Mouse (Mus musculus) midbrain, postnatal 0 days (tissue): ENCODE measurements around the gene Fam78a. TPM values are rescaled to one million over a fixed set of nuclear protein-coding genes. Genes with fewer than 3 reads are reported as not detected.

Experiments
- ATAC-seq: fragments of 200-750 bp; cut with Nextera tagmentation; 2 replicates; pipeline ENCODE4 v1.8.0; 2017; ENCODE audit warnings: moderate number of reproducible peaks, mild to moderate bottlenecking, moderate TSS enrichment, moderate library complexity; ENCODE audit not compliant: low FRiP score
- DNase-seq: peaks from one replicate; pipeline ENCODE4 v3.0.0-alpha.2; 2015; ENCODE audit warnings: low spot score
- H3K27ac ChIP-seq: fragments of 300-500 bp; sonication (generic); 2 replicates; pipeline ENCODE4 v1.5.1; 2014; ENCODE audit warnings: low read depth, mild to moderate bottlenecking, low read length, mixed read lengths
- H3K27me3 ChIP-seq: fragments of 300-500 bp; sonication (generic); 2 replicates; pipeline ENCODE4 v1.6.1; 2014; ENCODE audit warnings: low read length, control low read depth, mixed read lengths; ENCODE audit not compliant: insufficient read depth
- H3K36me3 ChIP-seq: fragments of 300-500 bp; sonication (generic); 2 replicates; pipeline ENCODE4 v1.6.1; 2014; ENCODE audit warnings: low read length, control low read depth, mixed read lengths; ENCODE audit not compliant: insufficient read depth
- H3K4me1 ChIP-seq: fragments of 300-500 bp; sonication (generic); 2 replicates; pipeline ENCODE4 v1.6.1; 2014; ENCODE audit warnings: mild to moderate bottlenecking, control low read depth, antibody characterized with exemption, low read length, mixed read lengths; ENCODE audit not compliant: insufficient read depth
- H3K4me2 ChIP-seq: fragments of 300-500 bp; sonication (generic); 2 replicates; pipeline ENCODE4 v1.6.1; 2014; ENCODE audit warnings: low read depth, mild to moderate bottlenecking, low read length, mixed read lengths; ENCODE audit not compliant: poor library complexity, severe bottlenecking
- H3K4me3 ChIP-seq: fragments of 300-500 bp; sonication (generic); 2 replicates; pipeline ENCODE4 v1.5.1; 2014; ENCODE audit warnings: low read depth, mild to moderate bottlenecking, low read length, moderate library complexity
- H3K9ac ChIP-seq: fragments of 300-500 bp; sonication (generic); replicated peaks from 2 replicates; pipeline ENCODE4 v1.6.1; 2014; ENCODE audit warnings: mild to moderate bottlenecking, low read length, moderate library complexity, mixed read lengths; ENCODE audit not compliant: poor library complexity, severe bottlenecking
- H3K9me3 ChIP-seq: fragments of 300-500 bp; sonication (generic); 2 replicates; pipeline ENCODE4 v1.6.1; 2016; ENCODE audit warnings: low read length, control low read depth
- CTCF ChIP-seq: IDR thresholded peaks from 2 replicates; pipeline ENCODE4 v1.5.1; 2016; ENCODE audit warnings: antibody characterized with exemption, mild to moderate bottlenecking
- WGBS: fragments of 180-500 bp; shearing (Covaris S2); extraction: QIAGEN DNeasy Blood & Tissue Kit; methylation state at CpG from one replicate; pipeline ENCODE4 v1.1.7; 2014; 5-methylcytosine and 5-hydroxymethylcytosine counted together
- polyA plus RNA-seq: library from polyadenylated mRNA; unstranded; fragments of >200 nt; fragmentation: Nextera tagmentation; extraction: Ambion mirVana; gene quantifications from 2 replicates; pipeline ENCODE4 v1.2.1, GENCODE M21; 2015
- total RNA-seq: library from RNA; depleted of rRNA; stranded (reverse); fragments of >200 nt; gene quantifications from 2 replicates; pipeline ENCODE4 v1.2.3, GENCODE M21; 2014

The Fam78a gene
- total and polyA plus RNA-seq, 2 experiments from 2014 or later = 0.35 to 0.77 TPM

- no peak for TF ChIP-seq CTCF
- ATAC-seq (no peak), DNase-seq (no peak)
- no peak overlapping the region for H3K9ac ChIP-seq
- no peak overlapping the region for H3K4me3 ChIP-seq
- WGBS = 92% methylated on average over 15 of the region's 15 CpGs
- H3K4me2 ChIP-seq = no peak overlapping the region
- H3K27ac ChIP-seq = no peak overlapping the region
- H3K36me3 ChIP-seq = no peaks in the 10 kb centered on the region
- no peaks in the 10 kb centered on the region for H3K27me3 ChIP-seq
- no peaks in the 10 kb centered on the region for H3K4me1 ChIP-seq
- H3K9me3 ChIP-seq = no peaks in the 10 kb centered on the region
Measured at GRCm38 (mm10) chr2:32062626-32063410, 21.8 kb downstream of the Fam78a start.

- no peak for ATAC-seq
- no peaks in the 10 kb centered on the region for H3K9me3 ChIP-seq
- no peak for DNase-seq
- H3K27me3 ChIP-seq = no peaks in the 10 kb centered on the region
- no peaks in the 10 kb centered on the region for H3K36me3 ChIP-seq
- no peaks in the 10 kb centered on the region for H3K4me1 ChIP-seq
- no peak overlapping the region for H3K27ac ChIP-seq
- TF ChIP-seq CTCF = no peak
- no peak overlapping the region for H3K4me3 ChIP-seq
- H3K9ac ChIP-seq = no peak overlapping the region
- 77% methylated on average over 12 of the region's 12 CpGs for WGBS
- no peak overlapping the region for H3K4me2 ChIP-seq
Measured at GRCm38 (mm10) chr2:32061722-32062505, 22.7 kb downstream of the Fam78a start.

- no peak overlapping the region for H3K9ac ChIP-seq
- H3K4me3 ChIP-seq = no peak overlapping the region
- DNase-seq (no peak), ATAC-seq (no peak)
- WGBS = 72% methylated on average over 2 of the region's 2 CpGs
- no peak overlapping the region for H3K4me2 ChIP-seq
- H3K4me1 ChIP-seq = no peaks in the 10 kb centered on the region
- H3K27ac ChIP-seq = no peak overlapping the region
- H3K36me3 ChIP-seq = no peaks in the 10 kb centered on the region
- H3K27me3 ChIP-seq = no peaks in the 10 kb centered on the region
- no peaks in the 10 kb centered on the region for H3K9me3 ChIP-seq
- no peak for TF ChIP-seq CTCF
Measured at GRCm38 (mm10) chr2:32061189-32061588, 23.5 kb downstream of the Fam78a start.

GRCm38 (mm10) chr2:32060228-32060805 is 24.3 kb downstream of the Fam78a start:
- Histone ChIP-seq H3K4me3 (no peak overlapping the region), H3K27me3 (no peaks in the 10 kb centered on the region), H3K4me1 (no peaks in the 10 kb centered on the region), H3K36me3 (no peaks in the 10 kb centered on the region), H3K9ac (no peak overlapping the region), H3K27ac (no peak overlapping the region), H3K4me2 (no peak overlapping the region), H3K9me3 (no peaks in the 10 kb centered on the region)
- WGBS = 61% methylated on average over 6 of the region's 6 CpGs
- no peak for TF ChIP-seq CTCF
- no peak for ATAC-seq
- DNase-seq = no peak

- 78% methylated on average over 6 of the region's 6 CpGs for WGBS
- no peak overlapping the region for H3K27ac ChIP-seq
- no peak overlapping the region for H3K4me2 ChIP-seq
- no peaks in the 10 kb centered on the region for H3K4me1 ChIP-seq
- H3K36me3 ChIP-seq = no peaks in the 10 kb centered on the region
- ATAC-seq = no peak
- no peak for TF ChIP-seq CTCF
- H3K4me3 ChIP-seq = no peak overlapping the region
- no peak for DNase-seq
- no peak overlapping the region for H3K9ac ChIP-seq
- H3K27me3 ChIP-seq = no peaks in the 10 kb centered on the region
- no peaks in the 10 kb centered on the region for H3K9me3 ChIP-seq
Measured at GRCm38 (mm10) chr2:32059613-32060012, 25.0 kb downstream of the Fam78a start.

GRCm38 (mm10) chr2:32058716-32059115 is 25.9 kb downstream of the Fam78a start:
- no peak for DNase-seq
- WGBS = 44% methylated on average over 5 of the region's 5 CpGs

More at GRCm38 (mm10) chr2:32058716-32059115, 25.9 kb downstream of the Fam78a start:
- TF ChIP-seq CTCF = no peak
- Histone ChIP-seq H3K4me3 (no peak overlapping the region), H3K27ac (no peak overlapping the region), H3K4me2 (no peak overlapping the region), H3K9ac (no peak overlapping the region), H3K9me3 (no peaks in the 10 kb centered on the region), H3K36me3 (no peaks in the 10 kb centered on the region; the same call in 1 of the 2 replicates), H3K4me1 (no peaks in the 10 kb centered on the region), H3K27me3 (no peaks in the 10 kb centered on the region)
- no peak for ATAC-seq
